Mouse (Mus musculus): ENCODE results near the gene Lemd1. TPM values are rescaled to one million over a fixed set of nuclear protein-coding genes. Genes with fewer than 3 reads are reported as not detected.

The Lemd1 gene
- polyA plus RNA-seq, 1 experiment from 2014 or later = not detected

DNA sequence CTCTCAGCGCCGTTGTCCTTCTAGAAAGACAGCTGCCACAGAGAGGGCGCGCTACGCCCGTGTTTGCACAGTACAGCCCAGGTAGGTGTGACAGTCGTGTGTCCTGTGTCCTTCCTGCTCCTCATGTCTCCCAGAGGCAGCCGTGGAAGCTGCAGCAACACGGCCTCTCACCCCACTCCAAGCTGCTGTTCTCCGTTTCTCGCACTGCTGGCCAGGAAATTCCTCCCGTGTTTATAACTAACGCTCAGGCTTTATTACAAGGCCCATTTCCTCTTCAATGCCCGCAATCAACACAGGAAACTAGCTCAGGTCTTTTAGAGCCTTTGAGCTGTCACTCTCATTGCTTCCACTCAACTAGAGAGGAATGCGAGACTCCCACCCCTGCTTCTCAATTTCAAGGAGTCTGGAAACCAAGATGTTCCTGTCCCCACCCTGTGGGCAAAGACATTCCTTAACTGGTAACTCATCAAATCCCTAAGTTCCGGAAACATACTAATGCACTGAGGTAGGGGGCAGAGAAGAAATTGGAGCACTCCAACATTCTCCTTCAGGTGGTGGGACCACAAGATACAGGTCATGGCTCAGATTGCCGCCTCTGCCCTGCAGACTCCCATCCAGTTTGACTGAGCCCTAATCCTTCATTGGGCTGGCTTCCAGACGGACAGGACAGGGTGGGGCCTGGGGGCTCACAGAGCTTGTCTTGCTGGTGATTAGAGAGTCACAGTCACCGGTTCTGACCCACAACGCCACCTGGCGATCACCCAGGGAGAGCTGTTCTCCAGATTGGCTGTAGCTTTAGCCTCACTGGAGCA lies 101.3 kb downstream of the Lemd1 start:
- TF ChIP-seq CTCF (IDR thresholded peaks at IDR 0.05) (peak; percentile 71), EP300 (IDR thresholded peaks at IDR 0.05) (peak; percentile 97)
- peak overlapping the region; percentile 86 for H3K27ac ChIP-seq (ENCODE audit: low read length)
- H3K9me3 ChIP-seq (ENCODE audit: low read length) = no peaks in the 10 kb centered on the region
- no peaks in the 10 kb centered on the region for H3K36me3 ChIP-seq (ENCODE audit: insufficient read depth, low read length)
- peak; percentile 70 for ATAC-seq
- H3K4me1 ChIP-seq (ENCODE audit: insufficient read depth, low read depth, low read length) = peaks cover 21% of the 10 kb centered on the region; the same call in 1 of the 2 replicates
- 16% methylated on average over 21 of the region's 21 CpGs for WGBS
- H3K27me3 ChIP-seq (replicated peaks; ENCODE audit: insufficient read depth, low read length) = no peaks in the 10 kb centered on the region
- peak; percentile 83 for DNase-seq (ENCODE audit: low spot score)
- no peak overlapping the region for H3K9ac ChIP-seq (replicated peaks; ENCODE audit: low read depth)
- H3K4me3 ChIP-seq (ENCODE audit: low read depth, low read length) = no peak overlapping the region
- H3K4me2 ChIP-seq (replicated peaks; ENCODE audit: low read depth, low read length) = peak overlapping the region; percentile 25; the same call in 1 of the 2 replicates

GRCm38 (mm10) chr1:132295506-132295905 lies 104.3 kb downstream of the Lemd1 start:
- peak; percentile 85 for DNase-seq (ENCODE audit: low spot score)
- H3K27me3 ChIP-seq (replicated peaks; ENCODE audit: insufficient read depth, low read length) = 0 out of 2 replicates have a peak, but pooled peaks cover 3% of the 10 kb centered on the region

DNA sequence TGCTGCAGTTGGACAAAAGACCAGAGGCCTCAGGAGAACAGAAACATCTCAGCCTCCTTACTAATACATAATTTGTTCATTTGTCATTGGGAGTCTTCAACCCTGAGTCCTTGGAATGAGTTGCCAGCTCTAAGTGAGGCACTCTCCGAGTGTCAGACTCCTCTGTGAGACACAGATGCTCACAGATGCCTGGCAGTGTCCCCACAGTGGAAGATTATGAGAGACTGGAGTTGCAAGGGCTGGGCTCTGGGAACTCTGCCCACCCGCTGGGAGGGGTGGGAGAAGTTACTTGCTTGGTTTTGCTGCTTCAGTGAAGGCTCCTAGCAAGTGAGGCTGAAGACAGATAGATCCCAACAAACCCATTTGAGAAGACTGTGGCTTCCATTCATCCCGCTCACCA lies 104.8 kb downstream of the Lemd1 start:
- ATAC-seq = peak; percentile 5; the same call in 1 of the 2 replicates
- no peak for TF ChIP-seq EP300 (IDR thresholded peaks at IDR 0.05)
- TF ChIP-seq CTCF (IDR thresholded peaks at IDR 0.05) = no peak
- H3K27me3 ChIP-seq (replicated peaks; ENCODE audit: insufficient read depth, low read length) = 0 out of 2 replicates have a peak, but pooled peaks cover 3% of the 10 kb centered on the region

More at GRCm38 (mm10) chr1:132295506-132295905, 104.3 kb downstream of the Lemd1 start:
- H3K9me3 ChIP-seq (ENCODE audit: low read length) = no peaks in the 10 kb centered on the region
- no peaks in the 10 kb centered on the region for H3K36me3 ChIP-seq (ENCODE audit: insufficient read depth, low read length)
- H3K4me1 ChIP-seq (ENCODE audit: insufficient read depth, low read depth, low read length) = peaks cover 25% of the 10 kb centered on the region; the same call in 1 of the 2 replicates
- no peak overlapping the region for H3K4me3 ChIP-seq (ENCODE audit: low read depth, low read length)
- H3K9ac ChIP-seq (replicated peaks; ENCODE audit: low read depth) = no peak overlapping the region
- TF ChIP-seq EP300 (IDR thresholded peaks at IDR 0.05) = no peak
- TF ChIP-seq CTCF (IDR thresholded peaks at IDR 0.05) = no peak
- 62% methylated on average over 7 of the region's 7 CpGs for WGBS
- peak overlapping the region; percentile 64 for H3K27ac ChIP-seq (ENCODE audit: low read length)
- peak; percentile 57 for ATAC-seq
- H3K4me2 ChIP-seq (replicated peaks; ENCODE audit: low read depth, low read length) = no peak overlapping the region

GRCm38 (mm10) chr1:132298425-132298800 lies 107.2 kb downstream of the Lemd1 start, which contains the start of gene Klhdc8a:
TSS of gene Klhdc8a (plus strand) at chr1:132298626.
- Histone ChIP-seq H3K9ac (replicated peaks; ENCODE audit: low read depth) (peak within 1 kb of the TSS; percentile 61), H3K9me3 (ENCODE audit: low read length) (no peaks in the 10 kb centered on the region), H3K4me1 (ENCODE audit: insufficient read depth, low read depth, low read length) (peaks cover 10% of the 10 kb centered on the region; the same call in 1 of the 2 replicates), H3K27ac (ENCODE audit: low read length) (peak within 1 kb of the TSS; percentile 70), H3K4me3 (ENCODE audit: low read depth, low read length) (peak within 1 kb of the TSS; percentile 52), H3K36me3 (ENCODE audit: insufficient read depth, low read length) (no peaks in the 10 kb centered on the region), H3K4me2 (replicated peaks; ENCODE audit: low read depth, low read length) (peak within 1 kb of the TSS; percentile 98), H3K27me3 (replicated peaks; ENCODE audit: insufficient read depth, low read length) (0 out of 2 replicates have a peak, but pooled peaks cover 3% of the 10 kb centered on the region)
- ATAC-seq = peak; percentile 56
- TF ChIP-seq EP300 (IDR thresholded peaks at IDR 0.05) (no peak), CTCF (IDR thresholded peaks at IDR 0.05) (no peak)
- WGBS = 2% methylated on average over 23 of the region's 28 CpGs
- DNase-seq (ENCODE audit: low spot score) = peak; percentile 72

More for the DNA sequence above, 104.8 kb downstream of the Lemd1 start:
- Histone ChIP-seq H3K4me3 (ENCODE audit: low read depth, low read length) (no peak overlapping the region), H3K36me3 (ENCODE audit: insufficient read depth, low read length) (no peaks in the 10 kb centered on the region), H3K9ac (replicated peaks; ENCODE audit: low read depth) (no peak overlapping the region), H3K9me3 (ENCODE audit: low read length) (no peaks in the 10 kb centered on the region), H3K27ac (ENCODE audit: low read length) (peak overlapping the region; percentile 43; the same call in 1 of the 2 replicates), H3K4me1 (ENCODE audit: insufficient read depth, low read depth, low read length) (peaks cover 25% of the 10 kb centered on the region; the same call in 1 of the 2 replicates), H3K4me2 (replicated peaks; ENCODE audit: low read depth, low read length) (no peak overlapping the region)
- DNase-seq (ENCODE audit: low spot score) = peak; percentile 70
- 53% methylated on average over 3 of the region's 3 CpGs for WGBS

DNA sequence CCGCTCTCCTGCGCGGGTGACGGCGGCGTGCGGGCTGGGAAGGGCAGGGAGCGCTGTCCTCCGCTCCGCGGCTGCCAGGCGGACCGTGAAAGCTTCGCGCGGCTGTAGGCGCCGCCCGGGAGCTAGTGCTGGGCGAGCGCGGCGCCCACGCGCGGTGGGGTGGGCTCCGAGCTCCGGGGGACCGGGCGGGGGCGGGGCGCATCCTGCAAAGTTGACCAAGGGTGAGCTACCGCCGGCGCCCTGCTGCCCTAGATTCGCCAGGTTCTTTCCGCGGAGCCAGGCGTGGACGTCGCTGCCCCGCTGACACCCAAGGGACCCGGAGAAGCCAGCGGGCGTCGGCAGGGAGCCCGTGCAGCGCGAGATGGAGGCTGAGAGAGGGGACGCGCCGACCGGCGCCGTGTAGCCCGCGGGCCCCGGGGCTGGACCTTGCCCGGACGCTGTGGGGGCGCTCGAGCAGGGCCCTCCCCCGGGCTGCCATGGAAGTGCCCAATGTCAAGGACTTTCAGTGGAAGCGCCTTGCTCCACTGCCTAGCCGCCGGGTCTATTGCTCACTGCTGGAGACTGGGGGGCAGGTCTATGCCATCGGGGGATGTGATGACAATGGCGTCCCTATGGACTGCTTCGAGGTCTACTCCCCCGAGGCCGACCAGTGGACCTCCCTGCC lies 107.7 kb downstream of the Lemd1 start:
- H3K27me3 ChIP-seq (replicated peaks; ENCODE audit: insufficient read depth, low read length) = 0 out of 2 replicates have a peak, but pooled peaks cover 3% of the 10 kb centered on the region
- peak; percentile 42 for DNase-seq (ENCODE audit: low spot score)
- WGBS = 5% methylated on average over 57 of the region's 71 CpGs

More for the DNA sequence above, 107.7 kb downstream of the Lemd1 start:
- Histone ChIP-seq H3K27ac (ENCODE audit: low read length) (peak overlapping the region; percentile 70), H3K4me1 (ENCODE audit: insufficient read depth, low read depth, low read length) (peaks cover 10% of the 10 kb centered on the region; the same call in 1 of the 2 replicates), H3K9ac (replicated peaks; ENCODE audit: low read depth) (peak overlapping the region; percentile 61), H3K36me3 (ENCODE audit: insufficient read depth, low read length) (no peaks in the 10 kb centered on the region), H3K4me2 (replicated peaks; ENCODE audit: low read depth, low read length) (peak overlapping the region; percentile 98), H3K4me3 (ENCODE audit: low read depth, low read length) (peak overlapping the region; percentile 52), H3K9me3 (ENCODE audit: low read length) (no peaks in the 10 kb centered on the region)
- no peak; the same call in 1 of the 2 replicates for TF ChIP-seq CTCF (IDR thresholded peaks at IDR 0.05)
- no peak for TF ChIP-seq EP300 (IDR thresholded peaks at IDR 0.05)
- peak; percentile 59 for ATAC-seq

Measured in lung, postnatal 0 days (tissue).